Mouse (Mus musculus) limb, embryonic 14.5 days (tissue): ENCODE results near the gene Dnaja2. TPM values are rescaled to one million over a fixed set of nuclear protein-coding genes. Genes with fewer than 3 reads are reported as not detected.

ENCODE experiments used
- ATAC-seq: fragments of 200-750 bp; cut with Nextera tagmentation; 2 replicates; pipeline ENCODE4 v1.8.0; 2017; ENCODE audit warnings: low read depth, moderate number of reproducible peaks, moderate TSS enrichment; ENCODE audit not compliant: low FRiP score
- DNase-seq: peaks from one replicate; pipeline ENCODE4 v3.0.0-alpha.2; 2015; ENCODE audit warnings: low spot score
- H3K27ac ChIP-seq: fragments of 300-500 bp; sonication (generic); replicated peaks from 2 replicates; pipeline ENCODE4 v1.5.1; 2014; ENCODE audit warnings: low read depth, mild to moderate bottlenecking, low read length, moderate library complexity, mixed read lengths
- H3K27me3 ChIP-seq: fragments of 300-500 bp; sonication (generic); 2 replicates; pipeline ENCODE4 v1.6.1; 2014; ENCODE audit warnings: low read length, mixed read lengths; ENCODE audit not compliant: control insufficient read depth, insufficient read depth
- H3K36me3 ChIP-seq: fragments of 300-500 bp; sonication (generic); 2 replicates; pipeline ENCODE4 v1.6.1; 2014; ENCODE audit warnings: mild to moderate bottlenecking, low read length, moderate library complexity, mixed read lengths; ENCODE audit not compliant: control insufficient read depth, insufficient read depth
- H3K4me1 ChIP-seq: fragments of 300-500 bp; sonication (generic); 2 replicates; pipeline ENCODE4 v1.6.1; 2014; ENCODE audit warnings: antibody characterized with exemption, low read length, mixed read lengths; ENCODE audit not compliant: control insufficient read depth, insufficient read depth
- H3K4me2 ChIP-seq: fragments of 300-500 bp; sonication (generic); replicated peaks from 2 replicates; pipeline ENCODE4 v1.6.1; 2014; ENCODE audit warnings: low read depth, mild to moderate bottlenecking, low read length, moderate library complexity; ENCODE audit not compliant: severe bottlenecking
- H3K4me3 ChIP-seq: fragments of 300-500 bp; sonication (generic); replicated peaks from 2 replicates; pipeline ENCODE4 v1.5.1; 2014; ENCODE audit warnings: low read length
- H3K9ac ChIP-seq: fragments of 300-500 bp; sonication (generic); 2 replicates; pipeline ENCODE4 v1.6.1; 2014; ENCODE audit warnings: mild to moderate bottlenecking, low read depth, low read length, moderate library complexity; ENCODE audit not compliant: severe bottlenecking
- H3K9me3 ChIP-seq: fragments of 300-500 bp; sonication (generic); 2 replicates; pipeline ENCODE4 v1.6.1; 2016; ENCODE audit warnings: low read length; ENCODE audit not compliant: control insufficient read depth
- POLR2A ChIP-seq: fragments of 200-500 bp; IDR thresholded peaks from 2 replicates; pipeline ENCODE4 v1.8.0; 2012; ENCODE audit warnings: inconsistent platforms, mild to moderate bottlenecking, moderate library complexity, borderline replicate concordance; ENCODE audit not compliant: insufficient read depth, insufficient read length; ENCODE audit errors: extremely low read depth
- WGBS: fragments of 180-500 bp; shearing (Covaris S2); extraction: QIAGEN DNeasy Blood & Tissue Kit; methylation state at CpG from one replicate; pipeline ENCODE4 v1.1.7; 2014; 5-methylcytosine and 5-hydroxymethylcytosine counted together
- polyA plus RNA-seq, 2 experiments: library from polyadenylated mRNA; depleted of rRNA in 1 of 2; stranded (reverse) in 1 of 2; unstranded in 1 of 2; fragments of >200 nt; fragmentation: Nextera tagmentation in 1 of 2; extraction: Ambion mirVana in 1 of 2; gene quantifications; 2 replicates each; pipeline versions ENCODE4 v1.2.1 to v1.2.3; 2012 to 2014

The Dnaja2 gene
- polyA plus RNA-seq, 2 experiments: 70.9 to 146 TPM

GRCm38 (mm10) chr8:85500955-85501685, 54.0 kb downstream of the Dnaja2 start:
- no peak overlapping the region for H3K27ac ChIP-seq

DNA sequence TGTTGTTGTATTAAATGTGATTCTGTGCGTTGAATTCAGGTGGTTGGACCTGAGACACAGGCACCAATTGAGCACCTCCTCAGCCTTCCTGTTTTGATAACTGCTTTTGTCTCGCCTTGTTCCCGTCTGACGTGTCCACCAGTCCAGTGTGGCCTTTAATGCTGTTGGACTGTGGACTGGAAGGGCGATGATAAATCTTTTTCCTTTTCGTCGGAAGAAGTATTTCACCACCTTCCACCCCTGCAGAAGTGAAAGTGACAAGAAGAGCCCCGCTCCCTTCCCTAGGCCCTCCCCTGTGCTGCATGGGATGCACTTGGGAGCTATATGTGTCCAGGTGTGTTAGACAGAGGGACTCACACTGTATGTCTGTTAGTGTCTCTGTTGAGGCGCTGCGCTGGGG, 54.7 kb downstream of the Dnaja2 start:
- H3K9me3 ChIP-seq: no peaks in the 10 kb centered on the region
- WGBS: 90% methylated on average over 10 of the region's 10 CpGs
- H3K4me1 ChIP-seq: peaks cover 7% of the 10 kb centered on the region; the same call in 1 of the 2 replicates
- H3K27ac ChIP-seq: 0 out of 2 replicates have a peak overlapping the region, but pooled peaks have one; percentile 1
- no peaks in the 10 kb centered on the region for H3K27me3 ChIP-seq
- ATAC-seq: no peak
- H3K36me3 ChIP-seq: peaks cover 31% of the 10 kb centered on the region
- no peak for DNase-seq
- H3K4me3 ChIP-seq: no peak overlapping the region
- no peak for TF ChIP-seq POLR2A
- no peak overlapping the region for H3K4me2 ChIP-seq
- no peak overlapping the region for H3K9ac ChIP-seq

More at GRCm38 (mm10) chr8:85500955-85501685, 54.0 kb downstream of the Dnaja2 start:
- DNase-seq: peak; percentile 66
- Histone ChIP-seq H3K9ac (no peak overlapping the region), H3K9me3 (no peaks in the 10 kb centered on the region), H3K4me3 (no peak overlapping the region), H3K36me3 (peaks cover 36% of the 10 kb centered on the region), H3K27me3 (no peaks in the 10 kb centered on the region), H3K4me2 (no peak overlapping the region), H3K4me1 (peaks cover 7% of the 10 kb centered on the region; the same call in 1 of the 2 replicates)
- no peak for TF ChIP-seq POLR2A
- WGBS: 77% methylated on average over 11 of the region's 11 CpGs
- ATAC-seq: 0 out of 2 replicates have a peak, but pooled peaks have one; percentile 24

- 21% methylated on average over 2 of the region's 2 CpGs for WGBS
- peaks cover 12% of the 10 kb centered on the region for H3K4me1 ChIP-seq
- H3K9me3 ChIP-seq: no peaks in the 10 kb centered on the region
- H3K4me2 ChIP-seq: no peak overlapping the region
- no peak for ATAC-seq
- no peak overlapping the region for H3K27ac ChIP-seq
- no peaks in the 10 kb centered on the region for H3K27me3 ChIP-seq
- no peak overlapping the region for H3K4me3 ChIP-seq
- H3K36me3 ChIP-seq: peaks cover 17% of the 10 kb centered on the region
- TF ChIP-seq POLR2A: no peak
- no peak overlapping the region for H3K9ac ChIP-seq
- DNase-seq: no peak
These were observed 56.6 kb downstream of the Dnaja2 start for GRCm38 (mm10) chr8:85498577-85498976.

DNA sequence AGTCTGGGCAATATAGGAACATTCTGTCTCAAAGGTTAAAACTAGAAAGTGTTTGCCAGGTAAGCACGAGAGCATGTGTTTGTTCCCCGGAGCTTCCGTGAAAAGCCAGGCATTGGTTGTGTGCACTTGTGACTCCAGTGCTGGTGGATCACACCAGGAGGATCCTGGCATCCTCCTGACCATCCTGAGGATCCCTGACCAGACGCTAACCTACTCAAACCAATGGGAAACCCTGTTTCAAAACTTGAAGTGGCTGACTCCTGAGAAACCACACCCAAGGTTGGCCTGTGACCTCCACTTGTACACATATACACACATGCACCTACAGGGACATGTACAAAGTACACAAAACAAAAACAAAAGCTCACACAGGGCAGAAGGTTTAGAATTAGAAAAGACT, 58.4 kb downstream of the Dnaja2 start:
- TF ChIP-seq POLR2A: no peak
- DNase-seq (no peak), ATAC-seq (no peak)
- Histone ChIP-seq H3K9ac (no peak overlapping the region), H3K4me2 (no peak overlapping the region), H3K27me3 (no peaks in the 10 kb centered on the region), H3K4me3 (no peak overlapping the region), H3K36me3 (peaks cover 8% of the 10 kb centered on the region), H3K9me3 (no peaks in the 10 kb centered on the region), H3K4me1 (peaks cover 12% of the 10 kb centered on the region), H3K27ac (no peak overlapping the region)
- 84% methylated on average over 4 of the region's 4 CpGs for WGBS

DNA sequence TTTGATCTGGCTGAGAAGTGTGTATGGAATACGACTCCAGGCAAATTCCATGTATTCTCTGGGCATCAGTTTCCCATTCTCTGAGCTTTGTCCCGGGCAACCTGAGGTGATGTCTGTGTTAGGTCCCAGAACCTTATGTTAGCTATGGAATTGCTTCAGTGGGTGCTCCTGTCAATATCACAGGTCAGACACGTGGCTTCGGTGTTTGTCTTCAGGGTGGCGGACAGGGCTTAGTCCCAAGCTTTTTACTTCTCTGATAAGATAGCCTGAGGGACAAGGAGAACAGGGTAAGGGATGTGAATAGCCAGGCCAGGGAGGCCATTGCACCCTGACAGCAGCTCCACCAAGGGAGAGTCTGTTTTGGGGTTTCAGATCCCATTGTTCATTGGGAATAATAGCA, 59.0 kb downstream of the Dnaja2 start:
- H3K9me3 ChIP-seq: no peaks in the 10 kb centered on the region
- no peak for ATAC-seq
- no peak for DNase-seq
- peaks cover 8% of the 10 kb centered on the region for H3K36me3 ChIP-seq
- WGBS: 84% methylated on average over 5 of the region's 5 CpGs
- H3K4me3 ChIP-seq: no peak overlapping the region
- no peak for TF ChIP-seq POLR2A
- H3K27me3 ChIP-seq: no peaks in the 10 kb centered on the region
- H3K27ac ChIP-seq: no peak overlapping the region
- H3K9ac ChIP-seq: no peak overlapping the region
- peaks cover 12% of the 10 kb centered on the region for H3K4me1 ChIP-seq
- no peak overlapping the region for H3K4me2 ChIP-seq
